Mouse (Mus musculus) stomach, postnatal 0 days (tissue): ENCODE measurements around the gene Ppm1m.

Source experiments
- CTCF ChIP-seq: IDR thresholded peaks from 2 replicates; pipeline ENCODE4 v1.5.1; 2016; ENCODE audit warnings: antibody characterized with exemption, low read depth, mild to moderate bottlenecking, moderate library complexity
- EP300 ChIP-seq: optimal IDR thresholded peaks from 2 replicates; pipeline ENCODE3; 2016; ENCODE audit warnings: antibody characterized with exemption

GRCm38 (mm10) chr9:106179454-106179853, 20.1 kb downstream of the Ppm1m start:
- TF ChIP-seq EP300 (no peak), CTCF (no peak)
